Mouse (Mus musculus): ENCODE data around the gene Poc1b.
"Not testable (repeated sequence)": the region's sequence is repeated elsewhere in the genome, so short reads cannot be mapped to it uniquely, and the experiment has no call there.

Gene Poc1b

GRCm38 (mm10) chr10:99194451-99195055 is 87.7 kb downstream of the Poc1b start:
- DNase-seq (ENCODE audit: low spot score): no peak

- no peak for DNase-seq (ENCODE audit: low spot score)
Measured at GRCm38 (mm10) chr10:99196556-99196955, 89.7 kb downstream of the Poc1b start.

GRCm38 (mm10) chr10:99197125-99197524 is 90.3 kb downstream of the Poc1b start:
- DNase-seq (ENCODE audit: low spot score): no peak

- no peak for DNase-seq (ENCODE audit: low spot score)
Measured at GRCm38 (mm10) chr10:99197607-99198305, 90.9 kb downstream of the Poc1b start.

GRCm38 (mm10) chr10:99198946-99199345 is 92.1 kb downstream of the Poc1b start:
- no peak for DNase-seq (ENCODE audit: low spot score)

- no peak for DNase-seq (ENCODE audit: low spot score)
Measured at GRCm38 (mm10) chr10:99200944-99201343, 94.1 kb downstream of the Poc1b start.

- DNase-seq (ENCODE audit: low spot score): no peak
Measured at GRCm38 (mm10) chr10:99201786-99202185, 95.0 kb downstream of the Poc1b start.

GRCm38 (mm10) chr10:99202363-99202762 is 95.5 kb downstream of the Poc1b start:
- no peak for DNase-seq (ENCODE audit: low spot score)

- no peak for DNase-seq (ENCODE audit: low spot score)
Measured at GRCm38 (mm10) chr10:99203163-99203562, 96.3 kb downstream of the Poc1b start.

- DNase-seq (ENCODE audit: low spot score): no peak
Measured at GRCm38 (mm10) chr10:99203577-99204487, 97.0 kb downstream of the Poc1b start.

GRCm38 (mm10) chr10:99204553-99204952 is 97.7 kb downstream of the Poc1b start:
- no peak for DNase-seq (ENCODE audit: low spot score)

- no peak for DNase-seq (ENCODE audit: low spot score)
Measured at GRCm38 (mm10) chr10:99207121-99207520, 100.3 kb downstream of the Poc1b start.

GRCm38 (mm10) chr10:99209146-99209800 is 102.4 kb downstream of the Poc1b start:
- DNase-seq (ENCODE audit: low spot score): no peak

GRCm38 (mm10) chr10:99211021-99211420 is 104.2 kb downstream of the Poc1b start:
- no peak for DNase-seq (ENCODE audit: low spot score)

GRCm38 (mm10) chr10:99211503-99212265 is 104.8 kb downstream of the Poc1b start:
- DNase-seq (ENCODE audit: low spot score): no peak

GRCm38 (mm10) chr10:99214421-99215299 is 107.8 kb downstream of the Poc1b start:
- DNase-seq (ENCODE audit: low spot score): no peak

- DNase-seq (ENCODE audit: low spot score): not testable (repeated sequence)
Measured at GRCm38 (mm10) chr10:99216570-99216969, 109.7 kb downstream of the Poc1b start.

GRCm38 (mm10) chr10:99221540-99221939 is 114.7 kb downstream of the Poc1b start:
- no peak for DNase-seq (ENCODE audit: low spot score)

- no peak for DNase-seq (ENCODE audit: low spot score)
Measured at GRCm38 (mm10) chr10:99222726-99223125, 115.9 kb downstream of the Poc1b start.

GRCm38 (mm10) chr10:99224218-99224617 is 117.4 kb downstream of the Poc1b start:
- no peak for DNase-seq (ENCODE audit: low spot score)

Data from layer of hippocampus, adult 11-12 months (tissue).